Mouse (Mus musculus) cerebellum, adult 2 months (tissue): ENCODE measurements around the gene Vmn1r172. TPM values are rescaled to one million over a fixed set of nuclear protein-coding genes. Genes with fewer than 3 reads are reported as not detected.
"Not testable (repeated sequence)": the region's sequence is repeated elsewhere in the genome, so short reads cannot be mapped to it uniquely, and the experiment has no call there.

Source experiments
- DNase-seq, 2 experiments: peaks; one replicate each; pipeline ENCODE4 v3.0.0; 2021
- H3K27ac ChIP-seq: fragments of 200-500 bp; 2 replicates; pipeline ENCODE4 v1.5.1; 2012; ENCODE audit warnings: low read length, control low read depth, inconsistent platforms; ENCODE audit not compliant: insufficient read depth
- H3K27me3 ChIP-seq: fragments of 200-500 bp; 2 replicates; pipeline ENCODE4 v1.6.1; 2012; ENCODE audit warnings: inconsistent platforms, mild to moderate bottlenecking, low read length, moderate library complexity; ENCODE audit not compliant: control insufficient read depth, insufficient read depth
- H3K4me1 ChIP-seq: fragments of 200-500 bp; 2 replicates; pipeline ENCODE4 v1.6.1; 2011; ENCODE audit warnings: low read length; ENCODE audit not compliant: control insufficient read depth, insufficient read depth
- H3K4me3 ChIP-seq: fragments of 200-500 bp; replicated peaks from 2 replicates; pipeline ENCODE3; 2011; ENCODE audit warnings: mild to moderate bottlenecking, low read depth, low read length, control low read depth; ENCODE audit not compliant: insufficient read depth
- CTCF ChIP-seq: fragments of 200-500 bp; IDR thresholded peaks from 2 replicates; pipeline ENCODE4 v1.5.1; 2011; ENCODE audit warnings: low read depth, mild to moderate bottlenecking, control low read depth, low read length, moderate library complexity, borderline replicate concordance; ENCODE audit not compliant: insufficient read depth
- POLR2A ChIP-seq: fragments of 200-500 bp; IDR thresholded peaks from 2 replicates; pipeline ENCODE4 v1.6.1; 2011; ENCODE audit warnings: low read length, control low read depth, borderline replicate concordance; ENCODE audit not compliant: insufficient read depth
- WGBS: fragments of 180-500 bp; shearing (Covaris S2); methylation state at CpG from one replicate; pipeline ENCODE4 v1.1.7; 2018; 5-methylcytosine and 5-hydroxymethylcytosine counted together
- polyA plus RNA-seq: library from polyadenylated mRNA; depleted of rRNA; stranded (reverse); fragments of >200 nt; gene quantifications from 2 replicates; pipeline ENCODE4 v1.2.3, GENCODE M21; 2012; rRNA removed

Gene Vmn1r172
- not detected in 2 replicates for polyA plus RNA-seq

DNA sequence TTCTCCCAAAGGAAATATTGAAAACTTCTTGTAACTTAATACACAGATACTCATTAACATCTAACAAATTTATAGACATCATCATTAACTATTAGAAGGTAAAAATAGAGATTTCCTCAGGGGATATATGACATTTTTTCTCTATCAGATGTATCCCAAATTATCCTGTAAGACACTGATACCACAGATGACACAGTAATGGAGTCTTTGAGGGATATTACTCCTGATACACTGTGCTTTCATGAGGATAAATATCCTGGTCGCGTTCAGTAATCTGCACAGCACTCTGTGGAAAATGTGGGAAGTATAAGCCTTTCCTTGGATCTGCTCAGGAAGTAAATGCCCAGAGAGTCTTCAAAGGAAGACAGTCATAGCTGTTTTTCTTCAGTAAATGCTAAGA, at the start of gene Vmn1r172:
Gene Vmn1r172, plus strand, starts transcription at position 301 of the 400 bp plus-strand sequence.
- no peak for TF ChIP-seq CTCF
- TF ChIP-seq POLR2A, result no peak
- Histone ChIP-seq H3K4me1 (no peaks in the 10 kb centered on the region), H3K27me3 (no peaks in the 10 kb centered on the region), H3K4me3 (no peak within 1 kb of the TSS), H3K27ac (no peak within 1 kb of the TSS)
- WGBS, result 58% methylated on average over 2 of the region's 2 CpGs
- no peak for DNase-seq

DNA sequence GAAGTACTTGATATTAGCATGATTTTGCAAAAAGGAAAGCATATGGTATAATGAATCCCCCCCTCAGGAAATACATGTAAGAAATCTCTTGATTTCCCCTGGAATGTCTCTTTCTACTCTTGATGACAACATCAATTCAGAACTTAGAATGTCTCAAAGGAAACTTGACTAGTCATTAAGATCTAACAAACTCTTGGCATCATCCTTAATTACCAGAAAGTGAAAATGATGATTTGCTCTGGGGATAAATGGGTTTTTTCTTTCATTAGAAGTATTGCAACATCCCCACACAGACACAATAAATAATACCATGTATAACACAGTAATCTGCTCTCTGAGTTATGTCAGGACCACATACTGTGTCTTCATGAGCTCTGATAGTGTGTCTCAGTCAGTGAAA, 27.7 kb upstream of the Vmn1r172 start, which contains the start of gene Vmn1r171:
Gene Vmn1r171, plus strand, starts transcription at position 301 of the 400 bp plus-strand sequence.
- no peak for TF ChIP-seq CTCF
- TF ChIP-seq POLR2A, result no peak
- DNase-seq, result no peak

DNA sequence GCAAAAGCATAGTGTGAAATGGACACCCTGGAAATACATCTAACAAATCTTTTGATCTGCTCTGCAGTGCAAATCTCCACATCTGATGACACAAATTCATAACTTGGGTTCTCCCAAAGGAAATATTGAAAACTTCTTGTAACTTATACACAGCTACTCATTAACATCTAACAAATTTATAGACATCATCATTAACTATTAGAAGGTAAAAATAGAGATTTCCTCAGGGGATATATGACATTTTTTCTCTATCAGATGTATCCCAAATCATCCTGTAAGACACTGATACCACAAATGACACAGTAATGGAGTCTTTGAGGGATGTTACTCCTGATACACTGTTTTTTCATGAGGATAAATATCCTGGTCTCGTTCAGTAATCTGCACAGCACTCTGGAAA, 42.3 kb downstream of the Vmn1r172 start, which contains the start of gene Vmn1r173:
Gene Vmn1r173, plus strand, starts transcription at position 301 of the 400 bp plus-strand sequence.
- 22% methylated on average over 1 of the region's 1 CpGs for WGBS

More for the DNA sequence above, 27.7 kb upstream of the Vmn1r172 start, which contains the start of gene Vmn1r171:
- H3K27me3 ChIP-seq, result no peaks in the 10 kb centered on the region
- H3K4me1 ChIP-seq, result no peaks in the 10 kb centered on the region
- no peak within 1 kb of the TSS for H3K27ac ChIP-seq
- H3K4me3 ChIP-seq, result no peak within 1 kb of the TSS

More for the DNA sequence above, 42.3 kb downstream of the Vmn1r172 start, which contains the start of gene Vmn1r173:
- DNase-seq, H3K27me3 ChIP-seq, H3K27ac ChIP-seq, H3K4me1 ChIP-seq, H3K4me3 ChIP-seq: not testable (repeated sequence)

Other genes starting within 250 kb of the Vmn1r172 start
- gene Vmn1r167, start 151.1 kb upstream of the Vmn1r172 start, polyA plus RNA-seq, result not detected in 2 replicates
- not detected in 2 replicates for gene Vmn1r168, start 118.6 kb upstream of the Vmn1r172 start, polyA plus RNA-seq
- not detected in 2 replicates for gene Vmn1r169, start 82.8 kb upstream of the Vmn1r172 start, polyA plus RNA-seq
- gene Vmn1r170, start 52.1 kb upstream of the Vmn1r172 start, polyA plus RNA-seq, result not detected in 2 replicates
- gene Vmn1r171, start 27.6 kb upstream of the Vmn1r172 start, polyA plus RNA-seq, result not detected in 2 replicates
- not detected in 2 replicates for gene Vmn1r173, start 42.4 kb downstream of the Vmn1r172 start, polyA plus RNA-seq
- gene Vmn1r174, start 94.0 kb downstream of the Vmn1r172 start, polyA plus RNA-seq, result not detected in 2 replicates
- not detected in 2 replicates for gene Vmn1r175, start 152.3 kb downstream of the Vmn1r172 start, polyA plus RNA-seq
- gene Vmn1r176, start 179.1 kb downstream of the Vmn1r172 start, polyA plus RNA-seq, result not detected in 2 replicates
- not detected in 2 replicates for gene Vmn1r177, start 208.1 kb downstream of the Vmn1r172 start, polyA plus RNA-seq
- not detected in 2 replicates for gene Vmn1r178, start 233.7 kb downstream of the Vmn1r172 start, polyA plus RNA-seq